Mouse (Mus musculus) layer of hippocampus, adult 9-10 months (tissue): ENCODE measurements at regions not wholly inside any gene's neighbourhood (a gene's known extent, or its start where the extent isn't known, plus 50 kb on each side); places are given as distances from the start of the nearest gene placed in this dataset.
A peak's percentile ranks its signal among the peaks of the same experiment; 100 is the strongest.

Experiments used
- DNase-seq: peaks from one replicate; pipeline ENCODE4 v3.0.0; 2022; ENCODE audit warnings: low spot score

DNA sequence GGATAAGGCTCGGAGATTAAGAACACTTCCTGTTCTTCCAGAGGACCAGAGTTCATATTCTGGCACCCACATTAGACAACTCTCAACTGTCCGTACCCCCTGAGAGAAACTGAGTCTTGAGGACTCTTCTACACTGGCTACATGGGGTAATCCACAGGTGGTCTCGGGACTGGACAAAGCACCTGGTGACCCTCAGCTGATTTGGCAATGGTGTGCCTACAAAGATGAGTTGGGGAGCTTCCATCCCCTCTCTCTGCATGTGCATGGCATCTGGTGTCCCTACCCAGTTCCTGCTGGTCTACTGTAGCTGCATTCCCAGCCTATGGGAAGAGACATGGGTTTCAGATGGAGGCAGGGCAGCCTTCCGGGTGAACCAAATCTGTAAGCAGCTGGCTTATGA lies 61.2 kb upstream of the Kcnj15 start:
- no peak for DNase-seq

DNA sequence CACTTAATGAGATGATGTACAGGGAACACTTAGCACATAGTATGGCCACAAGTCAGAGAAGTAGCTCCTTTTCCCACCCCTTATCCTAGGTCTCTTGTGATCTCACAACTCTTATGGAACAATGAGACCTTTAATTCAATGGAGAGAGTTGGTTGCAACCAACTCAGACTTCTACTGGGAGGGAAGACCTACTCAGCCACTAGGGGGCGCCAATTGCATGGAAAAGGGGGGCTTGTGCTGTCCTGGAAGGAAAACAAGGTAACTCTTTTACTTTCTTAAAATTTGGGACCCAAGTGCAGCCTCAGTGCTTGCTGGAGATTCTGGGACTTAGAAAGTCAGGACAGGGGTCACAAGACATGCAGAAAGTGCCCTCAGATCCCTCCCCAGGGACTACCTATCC lies 60.7 kb upstream of the Kcnj15 start:
- DNase-seq: peak; percentile 16

DNA sequence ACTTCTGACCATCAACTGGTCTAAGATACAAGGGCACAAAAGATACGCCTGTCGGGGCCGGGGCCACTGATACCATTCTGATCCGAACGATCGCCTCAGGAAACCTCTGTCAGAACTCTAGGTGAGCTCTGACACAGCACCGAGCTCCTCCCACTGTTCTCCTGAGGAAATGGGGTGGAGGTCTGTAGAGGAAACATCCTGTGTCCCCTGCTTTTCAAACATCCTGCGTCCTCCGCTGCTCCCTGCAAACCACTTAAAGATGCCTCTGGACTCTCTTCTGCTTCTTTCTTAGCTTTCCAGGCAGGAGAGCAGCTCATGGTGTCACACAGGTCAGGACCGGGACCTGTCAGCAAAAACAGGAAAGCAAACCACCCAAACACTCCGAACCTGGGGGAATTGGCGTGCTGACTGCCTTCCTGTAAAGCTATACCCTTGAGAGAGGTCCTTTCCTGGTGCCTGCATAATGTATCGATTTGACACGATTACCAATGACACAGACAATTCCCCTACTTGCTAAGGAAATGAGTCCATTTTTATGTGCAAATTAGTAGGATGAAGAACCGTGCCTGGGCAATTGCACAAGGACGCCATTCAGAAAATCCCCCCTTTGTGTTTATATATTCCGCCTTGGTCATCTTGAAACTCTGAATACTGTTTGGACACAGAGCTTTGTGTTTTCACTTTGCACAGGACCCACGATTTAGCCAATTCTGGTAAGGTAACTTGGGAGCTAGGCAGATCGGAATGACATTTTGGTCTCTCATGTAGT lies 58.4 kb upstream of the Kcnj15 start:
- no peak for DNase-seq

DNA sequence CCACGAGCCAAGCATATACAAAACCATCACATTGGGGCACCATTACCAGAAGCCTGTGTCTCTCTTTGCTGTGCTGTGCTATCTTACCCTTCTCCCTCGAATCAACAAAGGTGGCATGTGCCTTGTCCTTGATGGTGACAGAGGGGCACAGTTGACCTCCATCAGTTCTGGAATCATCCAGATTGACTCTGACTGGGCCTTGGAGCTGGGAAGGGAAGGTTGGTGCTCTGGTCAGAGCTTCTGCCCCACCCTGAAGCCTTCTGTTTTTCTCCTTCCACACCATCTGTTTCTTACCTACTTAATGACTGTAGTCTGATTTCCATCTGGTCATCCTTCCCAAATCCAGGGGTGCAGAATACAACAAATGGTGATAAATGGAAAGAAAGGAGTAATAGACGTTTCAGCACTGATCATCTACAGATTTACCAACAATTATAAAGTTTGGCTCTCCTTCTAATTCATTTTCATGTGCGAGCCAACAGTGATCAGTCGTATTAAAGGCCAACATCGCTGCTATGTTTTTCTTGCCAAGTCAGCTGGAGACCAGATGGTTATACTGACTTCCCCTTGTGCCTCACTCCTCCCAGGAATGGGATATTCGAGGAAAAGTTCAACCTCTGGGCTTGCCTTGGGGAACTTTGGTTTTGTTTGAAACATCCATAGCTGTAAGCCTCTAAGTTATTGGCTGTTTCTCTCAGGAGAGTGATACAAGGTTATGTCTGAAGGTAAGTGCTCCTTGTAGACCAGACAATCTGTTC lies 55.1 kb upstream of the Kcnj15 start:
- DNase-seq: no peak

DNA sequence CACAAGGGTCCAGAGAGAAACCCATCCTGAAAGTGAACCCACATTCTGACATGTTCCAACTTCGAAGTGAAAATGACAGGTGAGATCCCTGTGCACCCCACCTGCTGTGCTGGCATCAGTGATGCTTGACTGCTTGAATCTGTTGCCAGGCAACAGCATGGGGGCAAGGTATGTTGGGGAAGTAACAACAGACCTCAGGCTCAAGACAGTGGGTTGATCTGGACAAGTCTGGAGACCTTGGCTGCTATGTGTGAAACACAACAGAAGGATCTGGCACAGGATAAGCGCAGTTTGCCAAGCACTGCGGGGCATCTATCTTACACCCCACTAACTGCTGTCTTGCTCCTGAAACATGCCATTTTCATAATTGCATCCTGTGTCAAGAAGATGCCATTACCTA lies 54.3 kb upstream of the Kcnj15 start:
- no peak for DNase-seq

DNA sequence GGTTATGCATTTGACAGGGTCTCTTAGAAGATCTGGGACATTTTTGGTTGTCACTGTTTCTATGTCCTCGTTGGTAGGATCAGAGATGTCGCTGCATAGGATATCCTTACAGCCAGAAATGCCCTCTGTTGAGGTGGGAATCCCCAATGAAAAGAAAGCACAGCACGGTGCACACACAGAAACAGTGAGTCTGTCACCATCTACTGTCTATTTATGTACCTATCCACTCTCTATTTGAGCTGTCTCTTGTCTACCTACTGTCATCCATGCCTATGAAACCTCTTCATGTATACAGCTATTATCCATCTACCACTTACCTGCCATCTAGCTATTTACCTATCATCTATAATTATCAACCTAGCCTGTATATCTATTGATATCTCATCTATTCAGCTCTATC lies 53.6 kb upstream of the Kcnj15 start:
- no peak for DNase-seq

DNA sequence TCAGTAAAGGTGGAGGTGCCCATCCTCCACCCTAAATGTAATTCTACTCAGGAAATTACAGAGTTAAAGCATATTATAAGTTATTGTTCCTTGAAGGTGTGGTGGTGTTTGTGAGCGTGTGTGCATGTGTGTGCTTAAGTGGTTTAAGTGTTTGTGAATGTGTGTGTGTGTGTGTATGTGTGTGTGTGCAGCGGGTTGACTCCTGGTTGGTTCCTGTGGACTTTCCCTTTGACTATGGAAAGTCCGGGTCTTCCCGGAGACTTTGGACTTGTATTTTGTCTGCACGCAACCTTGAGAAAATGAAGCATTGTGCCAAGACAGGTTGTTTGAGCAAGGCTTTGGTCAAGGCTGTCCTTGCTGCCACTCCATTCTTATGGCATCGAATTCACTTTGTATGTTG lies 52.9 kb upstream of the Kcnj15 start:
- no peak for DNase-seq

DNA sequence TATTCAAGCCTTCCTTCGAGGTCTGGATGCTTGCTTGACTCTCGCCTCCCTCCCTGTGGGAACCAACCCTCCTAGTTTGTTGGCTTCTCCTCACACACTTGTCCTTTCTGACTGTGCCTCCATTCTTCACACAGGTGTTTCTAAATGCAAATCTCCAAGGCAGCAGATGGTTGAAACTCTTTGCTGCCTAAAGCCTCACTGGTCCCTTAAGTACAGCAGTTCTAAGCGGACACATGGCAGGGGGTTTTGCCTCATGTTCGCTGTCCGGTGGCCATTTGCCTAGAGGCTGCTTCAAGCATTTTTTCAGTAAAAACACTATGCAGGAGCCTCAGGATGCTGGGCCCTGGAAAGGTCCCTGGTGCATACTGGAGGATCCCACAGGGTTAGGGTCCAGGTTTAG lies 50.9 kb upstream of the Kcnj15 start:
- no peak for DNase-seq

DNA sequence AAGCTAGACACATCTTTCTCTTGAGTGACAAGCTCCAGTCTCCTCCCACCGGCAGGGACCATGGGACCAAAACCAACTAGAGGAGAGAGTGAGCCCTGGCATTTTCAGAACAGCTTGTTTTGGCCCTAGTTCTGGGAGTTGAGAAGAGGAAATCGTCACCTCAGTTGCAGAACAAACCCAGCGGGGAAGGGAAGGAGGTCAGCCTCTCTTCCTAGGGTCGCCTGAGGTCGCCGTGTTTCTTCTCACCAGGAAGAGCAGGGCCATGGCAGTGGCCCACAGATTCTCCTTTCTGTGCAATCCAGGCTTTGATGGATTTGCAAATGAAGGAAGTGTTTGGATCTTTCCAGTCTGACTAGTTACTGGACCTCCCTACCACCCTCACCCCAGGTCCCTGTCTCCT lies 49.8 kb upstream of the Kcnj15 start:
- DNase-seq: no peak
